Mouse (Mus musculus): Measurements from ENCODE around the gene Hmgcs1. TPM values are rescaled to one million over a fixed set of nuclear protein-coding genes. Genes with fewer than 3 reads are reported as not detected.

The Hmgcs1 gene
- polyA plus RNA-seq (2021; fragmentation: Nextera tagmentation), result 138 and 168 TPM in 2 replicates
- long read RNA-seq, experiment 1, transcript Hmgcs1-201 (10 exons, 3,245 nt), result major isoform, 147 of 413 reads
- long read RNA-seq, experiment 1, transcript Hmgcs1-202 (11 exons, 3,464 nt), result minor isoform, 123 of 413 reads
- long read RNA-seq, experiment 1, partial matches to known transcripts, result 121 of 413 reads
- long read RNA-seq, experiment 1, other reads (novel, unspliced or antisense), result 22 of 413 reads
- long read RNA-seq, experiment 2, transcript Hmgcs1-202 (11 exons, 3,464 nt), result minor isoform, 717 of 1,895 reads
- long read RNA-seq, experiment 2, transcript Hmgcs1-201 (10 exons, 3,245 nt), result major isoform, 987 of 1,895 reads
- long read RNA-seq, experiment 2, partial matches to known transcripts, result 81 of 1,895 reads
- long read RNA-seq, experiment 2, other reads (novel, unspliced or antisense), result 110 of 1,895 reads

GRCm38 (mm10) chr13:119690039-119690728 is at the start of gene Hmgcs1:
TSS of gene Hmgcs1 (plus strand) at chr13:119690379.

GRCm38 (mm10) chr13:119755681-119756471 is 65.7 kb downstream of the Hmgcs1 start, which contains the start of gene Nim1k:
TSS of gene Nim1k (minus strand) at chr13:119755882.

Other genes starting within 250 kb of the Hmgcs1 start
- 24.5 and 27.5 TPM in 2 replicates for gene 4833420G17Rik, start 227.6 kb upstream of the Hmgcs1 start, polyA plus RNA-seq (2021; fragmentation: Nextera tagmentation)
- gene Tmem267, start 202.3 kb upstream of the Hmgcs1 start, polyA plus RNA-seq (2021; fragmentation: Nextera tagmentation), result 8.8 and 9.7 TPM in 2 replicates
- gene 3110070M22Rik, start 202.0 kb upstream of the Hmgcs1 start, polyA plus RNA-seq (2021; fragmentation: Nextera tagmentation), result 3.7 and 4.6 TPM in 2 replicates
- gene Ccl28, start 66.6 kb upstream of the Hmgcs1 start, polyA plus RNA-seq (2021; fragmentation: Nextera tagmentation), result 0.10 and 0.28 TPM in 2 replicates
- gene Nim1k, start 65.5 kb downstream of the Hmgcs1 start, polyA plus RNA-seq (2021; fragmentation: Nextera tagmentation), result 9.3 and 9.9 TPM in 2 replicates
- gene Zfp131, start 100.5 kb downstream of the Hmgcs1 start, polyA plus RNA-seq (2021; fragmentation: Nextera tagmentation), result 28.7 and 32.6 TPM in 2 replicates
- not detected in 2 replicates for gene AF067063, start 139.8 kb downstream of the Hmgcs1 start, polyA plus RNA-seq (2021; fragmentation: Nextera tagmentation)
- gene D13Ertd608e, start 145.6 kb downstream of the Hmgcs1 start, polyA plus RNA-seq (2021; fragmentation: Nextera tagmentation), result not detected in 2 replicates
- gene Tcstv1, start 204.4 kb downstream of the Hmgcs1 start, polyA plus RNA-seq (2021; fragmentation: Nextera tagmentation), result not detected in 2 replicates
- gene Gm21761, start 238.9 kb downstream of the Hmgcs1 start, polyA plus RNA-seq (2021; fragmentation: Nextera tagmentation), result not detected in 2 replicates